Mouse (Mus musculus) kidney, adult 10 weeks (tissue): Measurements from ENCODE around the gene Eif5a. TPM values are rescaled to one million over a fixed set of nuclear protein-coding genes. Genes with fewer than 3 reads are reported as not detected.

ENCODE experiments used
- polyA plus RNA-seq: library from polyadenylated mRNA; stranded (reverse); fragments of 350-450 nt; fragmentation: Illumina TruSeq; extraction: RNeasy Lipid Tissue Mini Kit (QIAGEN cat#74804); gene quantifications from one replicate; pipeline ENCODE4 v1.2.3, GENCODE M21; 2014; ENCODE audit warnings: low read depth, low replicate concordance

Gene Eif5a
- polyA plus RNA-seq = 156 TPM

GRCm38 (mm10) chr11:69921114-69922011 lies at the start of gene Eif5a:
Eif5a (minus strand) TSS chr11:69921958.

GRCm38 (mm10) chr11:69964650-69965270 lies 43.0 kb upstream of the Eif5a start, which contains the start of gene Cldn7:
Cldn7 (plus strand) TSS chr11:69964779.

GRCm38 (mm10) chr11:69948066-69948762 lies 26.5 kb upstream of the Eif5a start, which contains the start of gene Slc2a4:
Slc2a4 (minus strand) TSS chr11:69948188.

GRCm38 (mm10) chr11:69935137-69935879 lies 13.6 kb upstream of the Eif5a start, which contains the start of gene Ybx2:
Ybx2 (plus strand) TSS chr11:69935796.

GRCm38 (mm10) chr11:69913554-69914371 lies 8.0 kb downstream of the Eif5a start, which contains the start of gene Gps2:
Gps2 (plus strand) TSS chr11:69913888.

GRCm38 (mm10) chr11:69900471-69901405 lies 21.0 kb downstream of the Eif5a start, which contains the start of the genes 2810408A11Rik and Neurl4:
2810408A11Rik (minus strand) TSS chr11:69900987.
Neurl4 (plus strand) TSS chr11:69901072.

GRCm38 (mm10) chr11:69895291-69895690 lies 26.5 kb downstream of the Eif5a start, which contains the start of gene Acap1:
Acap1 (minus strand) TSS chr11:69895539.

GRCm38 (mm10) chr11:69880853-69881603 lies 40.7 kb downstream of the Eif5a start, which contains the start of gene Kctd11:
Kctd11 (minus strand) TSS chr11:69881406.

GRCm38 (mm10) chr11:69877878-69878277 lies 43.9 kb downstream of the Eif5a start, which contains the start of gene Tmem95:
Tmem95 (minus strand) TSS chr11:69878018.

Other genes with a start within 250 kb of the Eif5a start
- 371 TPM for gene Eif4a1, start 249.5 kb downstream of the Eif5a start, polyA plus RNA-seq
- 58.9 TPM for gene Senp3, start 239.9 kb downstream of the Eif5a start, polyA plus RNA-seq
- 5.9 TPM for gene Tnfsf13, start 236.2 kb downstream of the Eif5a start, polyA plus RNA-seq
- 2.4 TPM for gene Tnfsf12, start 226.1 kb downstream of the Eif5a start, polyA plus RNA-seq
- 1.1 TPM for gene Tnfsfm13, start 225.9 kb downstream of the Eif5a start, polyA plus RNA-seq
- 20.8 TPM for gene Polr2a, start 163.3 kb downstream of the Eif5a start, polyA plus RNA-seq
- gene Slc35g3, start 160.0 kb downstream of the Eif5a start, polyA plus RNA-seq = not detected
- gene Zbtb4, start 156.0 kb downstream of the Eif5a start, polyA plus RNA-seq = 16.5 TPM
- 3.2 TPM for gene Chrnb1, start 126.0 kb downstream of the Eif5a start, polyA plus RNA-seq
- 3.0 TPM for gene Fgf11, start 120.1 kb downstream of the Eif5a start, polyA plus RNA-seq
- gene Tmem102, start 116.3 kb downstream of the Eif5a start, polyA plus RNA-seq = 6.4 TPM
- not detected for gene Gm39566, start 106.7 kb downstream of the Eif5a start, polyA plus RNA-seq
- gene Spem2, start 103.5 kb downstream of the Eif5a start, polyA plus RNA-seq = not detected
- gene Spem1, start 99.8 kb downstream of the Eif5a start, polyA plus RNA-seq = not detected
- gene Nlgn2, start 84.2 kb downstream of the Eif5a start, polyA plus RNA-seq = 0.20 TPM
- 42.3 TPM for gene Tmem256, start 83.4 kb downstream of the Eif5a start, polyA plus RNA-seq
- gene Plscr3, start 75.6 kb downstream of the Eif5a start, polyA plus RNA-seq = 0.77 TPM
- gene Tnk1, start 63.2 kb downstream of the Eif5a start, polyA plus RNA-seq = 1.4 TPM
- not detected for gene Tmem95, start 43.9 kb downstream of the Eif5a start, polyA plus RNA-seq
- 2.0 TPM for gene Kctd11, start 40.6 kb downstream of the Eif5a start, polyA plus RNA-seq
- gene Acap1, start 26.4 kb downstream of the Eif5a start, polyA plus RNA-seq = not detected
- 1.1 TPM for gene 2810408A11Rik, start 21.0 kb downstream of the Eif5a start, polyA plus RNA-seq
- 3.5 TPM for gene Neurl4, start 20.9 kb downstream of the Eif5a start, polyA plus RNA-seq
- gene Gps2, start 8.1 kb downstream of the Eif5a start, polyA plus RNA-seq = 15.6 TPM
- gene Ybx2, start 13.8 kb upstream of the Eif5a start, polyA plus RNA-seq = 12.8 TPM
- 1.3 TPM for gene Slc2a4, start 26.2 kb upstream of the Eif5a start, polyA plus RNA-seq
- gene Cldn7, start 42.8 kb upstream of the Eif5a start, polyA plus RNA-seq = 10.0 TPM
- gene Ctdnep1, start 59.2 kb upstream of the Eif5a start, polyA plus RNA-seq = 38.7 TPM
- 8.3 TPM for gene Elp5, start 60.6 kb upstream of the Eif5a start, polyA plus RNA-seq
- 681 TPM for gene Gabarap, start 69.2 kb upstream of the Eif5a start, polyA plus RNA-seq
- 9.9 TPM for gene Phf23, start 73.8 kb upstream of the Eif5a start, polyA plus RNA-seq
- gene Dvl2, start 78.6 kb upstream of the Eif5a start, polyA plus RNA-seq = 0.57 TPM
- gene Acadvl, start 93.5 kb upstream of the Eif5a start, polyA plus RNA-seq = 21.1 TPM
- 0.53 TPM for gene Dlg4, start 95.0 kb upstream of the Eif5a start, polyA plus RNA-seq
- not detected for gene Asgr1, start 132.1 kb upstream of the Eif5a start, polyA plus RNA-seq
- gene Asgr2, start 170.7 kb upstream of the Eif5a start, polyA plus RNA-seq = not detected
- 5.1 TPM for gene Mgl2, start 208.4 kb upstream of the Eif5a start, polyA plus RNA-seq
- gene Clec10a, start 234.2 kb upstream of the Eif5a start, polyA plus RNA-seq = not detected